Mouse (Mus musculus) olfactory bulb, adult 2 months (tissue): Measurements from ENCODE around the gene Amdhd2. TPM values are rescaled to one million over a fixed set of nuclear protein-coding genes. Genes with fewer than 3 reads are reported as not detected.

Experiments
- H3K27ac ChIP-seq: fragments of 200-500 bp; 2 replicates; pipeline ENCODE4 v1.5.1; 2012; ENCODE audit warnings: low read depth, low read length; ENCODE audit not compliant: insufficient read depth
- H3K4me1 ChIP-seq: fragments of 200-500 bp; 2 replicates; pipeline ENCODE4 v1.6.1; 2012; ENCODE audit warnings: low read length; ENCODE audit not compliant: control insufficient read depth, insufficient read depth
- H3K4me3 ChIP-seq: fragments of 200-500 bp; 2 replicates; pipeline ENCODE4 v1.5.1; 2012; ENCODE audit warnings: mild to moderate bottlenecking, low read depth, low read length, moderate library complexity; ENCODE audit not compliant: insufficient read depth
- CTCF ChIP-seq: fragments of 200-500 bp; IDR thresholded peaks from 2 replicates; pipeline ENCODE4 v1.5.1; 2012; ENCODE audit warnings: low read depth, mild to moderate bottlenecking, low read length, moderate library complexity; ENCODE audit not compliant: insufficient read depth
- POLR2A ChIP-seq: fragments of 200-500 bp; IDR thresholded peaks from 2 replicates; pipeline ENCODE4 v1.6.1; 2012; ENCODE audit warnings: mild to moderate bottlenecking, low read depth, low read length, moderate library complexity; ENCODE audit not compliant: insufficient read depth
- WGBS: fragments of 180-500 bp; shearing (Covaris S2); methylation state at CpG from one replicate; pipeline ENCODE4 v1.1.7; 2018; 5-methylcytosine and 5-hydroxymethylcytosine counted together
- polyA plus RNA-seq: library from polyadenylated mRNA; stranded (reverse); fragments of >200 nt; gene quantifications from 2 replicates; pipeline ENCODE4 v1.2.4, GENCODE M21; 2012; ENCODE audit warnings: low replicate concordance; ENCODE audit not compliant: missing spikeins, insufficient read depth, insufficient read length

Gene Amdhd2
- polyA plus RNA-seq, 1 experiment: not detected

GRCm38 (mm10) chr17:24164566-24165259 lies 1.1 kb upstream of the Amdhd2 start:
- WGBS: 72% methylated on average over 11 of the region's 11 CpGs
- H3K4me1 ChIP-seq: peaks cover 30% of the 10 kb centered on the region
- no peak overlapping the region for H3K4me3 ChIP-seq
- no peak overlapping the region for H3K27ac ChIP-seq
- TF ChIP-seq CTCF: no peak

GRCm38 (mm10) chr17:24162584-24163175 lies 886 bp downstream of the Amdhd2 start:
- TF ChIP-seq POLR2A (no peak), CTCF (no peak)
- WGBS: 32% methylated on average over 17 of the region's 17 CpGs
- H3K4me3 ChIP-seq: peak overlapping the region; percentile 63
- H3K4me1 ChIP-seq: peaks cover 24% of the 10 kb centered on the region
- H3K27ac ChIP-seq: peak overlapping the region; percentile 74

GRCm38 (mm10) chr17:24161466-24161865 lies 2.1 kb downstream of the Amdhd2 start:
- TF ChIP-seq POLR2A (no peak), CTCF (no peak)
- 83% methylated on average over 5 of the region's 5 CpGs for WGBS
- H3K4me3 ChIP-seq: no peak overlapping the region
- H3K4me1 ChIP-seq: peaks cover 21% of the 10 kb centered on the region
- no peak overlapping the region for H3K27ac ChIP-seq

GRCm38 (mm10) chr17:24157526-24157925 lies 6.0 kb downstream of the Amdhd2 start:
- Histone ChIP-seq H3K4me1 (peaks cover 8% of the 10 kb centered on the region), H3K4me3 (no peak overlapping the region), H3K27ac (no peak overlapping the region)
- TF ChIP-seq POLR2A (no peak), CTCF (no peak)
- 93% methylated on average over 4 of the region's 4 CpGs for WGBS

GRCm38 (mm10) chr17:24157121-24157520 lies 6.4 kb downstream of the Amdhd2 start:
- Histone ChIP-seq H3K27ac (no peak overlapping the region), H3K4me1 (peaks cover 10% of the 10 kb centered on the region), H3K4me3 (no peak overlapping the region)
- 89% methylated on average over 6 of the region's 6 CpGs for WGBS
- TF ChIP-seq CTCF (no peak), POLR2A (no peak)

GRCm38 (mm10) chr17:24156394-24156793 lies 7.2 kb downstream of the Amdhd2 start:
- no peak overlapping the region for H3K27ac ChIP-seq
- 89% methylated on average over 3 of the region's 3 CpGs for WGBS
- H3K4me1 ChIP-seq: peaks cover 9% of the 10 kb centered on the region
- H3K4me3 ChIP-seq: no peak overlapping the region
- TF ChIP-seq POLR2A (no peak), CTCF (no peak)

GRCm38 (mm10) chr17:24155742-24156141 lies 7.8 kb downstream of the Amdhd2 start:
- 94% methylated on average over 9 of the region's 9 CpGs for WGBS
- H3K27ac ChIP-seq: no peak overlapping the region
- no peak overlapping the region for H3K4me3 ChIP-seq
- no peak for TF ChIP-seq POLR2A
- no peak for TF ChIP-seq CTCF
- peaks cover 8% of the 10 kb centered on the region for H3K4me1 ChIP-seq

GRCm38 (mm10) chr17:24154463-24154862 lies 9.1 kb downstream of the Amdhd2 start:
- Histone ChIP-seq H3K4me1 (peaks cover 8% of the 10 kb centered on the region), H3K27ac (no peak overlapping the region), H3K4me3 (no peak overlapping the region)
- TF ChIP-seq CTCF (no peak), POLR2A (no peak)
- WGBS: 74% methylated on average over 3 of the region's 3 CpGs

- 1% methylated on average over 26 of the region's 26 CpGs for WGBS
- TF ChIP-seq CTCF (peak; percentile 50), POLR2A (no peak)
- peaks cover 8% of the 10 kb centered on the region for H3K4me1 ChIP-seq
- no peak overlapping the region for H3K27ac ChIP-seq
- H3K4me3 ChIP-seq: peak overlapping the region; percentile 34
Measured at GRCm38 (mm10) chr17:24151890-24152563, 11.5 kb downstream of the Amdhd2 start.
